Mouse (Mus musculus) forebrain, postnatal 0 days (tissue): ENCODE results near the gene Prps2. TPM values are rescaled to one million over a fixed set of nuclear protein-coding genes. Genes with fewer than 3 reads are reported as not detected.
"Not testable (repeated sequence)": the region's sequence is repeated elsewhere in the genome, so short reads cannot be mapped to it uniquely, and the experiment has no call there.

Source experiments
- ATAC-seq: fragments of 200-750 bp; cut with Nextera tagmentation; 2 replicates; pipeline ENCODE4 v1.8.0; 2017; ENCODE audit warnings: mild to moderate bottlenecking, moderate library complexity
- DNase-seq: peaks from one replicate; pipeline ENCODE4 v3.0.0-alpha.2; 2015
- H3K27ac ChIP-seq: fragments of 300-500 bp; sonication (generic); 2 replicates; pipeline ENCODE4 v1.5.1; 2014; ENCODE audit warnings: low read depth, mild to moderate bottlenecking, antibody characterized with exemption, low read length, moderate library complexity, mixed read lengths
- H3K27me3 ChIP-seq: fragments of 300-500 bp; sonication (generic); 2 replicates; pipeline ENCODE4 v1.6.1; 2014; ENCODE audit warnings: mild to moderate bottlenecking, low read length, mixed read lengths; ENCODE audit not compliant: insufficient read depth
- H3K36me3 ChIP-seq: fragments of 300-500 bp; sonication (generic); 2 replicates; pipeline ENCODE4 v1.6.1; 2014; ENCODE audit warnings: mild to moderate bottlenecking, moderate library complexity; ENCODE audit not compliant: insufficient read depth
- H3K4me1 ChIP-seq: fragments of 300-500 bp; sonication (generic); 2 replicates; pipeline ENCODE4 v1.6.1; 2014; ENCODE audit warnings: antibody characterized with exemption; ENCODE audit not compliant: insufficient read depth
- H3K4me2 ChIP-seq: fragments of 300-500 bp; sonication (generic); 2 replicates; pipeline ENCODE4 v1.6.1; 2014; ENCODE audit warnings: low read depth, mild to moderate bottlenecking, moderate library complexity
- H3K4me3 ChIP-seq: fragments of 300-500 bp; sonication (generic); 2 replicates; pipeline ENCODE4 v1.5.1; 2014; ENCODE audit warnings: low read depth, low read length, mixed read lengths
- H3K9ac ChIP-seq: fragments of 300-500 bp; sonication (generic); 2 replicates; pipeline ENCODE4 v1.6.1; 2014; ENCODE audit warnings: mild to moderate bottlenecking
- H3K9me3 ChIP-seq: fragments of 300-500 bp; sonication (generic); 2 replicates; pipeline ENCODE4 v1.6.1; 2016; ENCODE audit warnings: low read length
- CTCF ChIP-seq: sonication (generic); IDR thresholded peaks from 2 replicates; pipeline ENCODE4 v1.5.1; 2016; ENCODE audit warnings: antibody characterized with exemption, control low read depth, low read depth
- WGBS: fragments of 180-500 bp; shearing (Covaris S2); extraction: QIAGEN DNeasy Blood & Tissue Kit; methylation state at CpG from one replicate; pipeline ENCODE4 v1.1.7; 2014; 5-methylcytosine and 5-hydroxymethylcytosine counted together
- polyA plus RNA-seq: library from polyadenylated mRNA; unstranded; fragments of >200 nt; fragmentation: Nextera tagmentation; extraction: Ambion mirVana; gene quantifications from 2 replicates; pipeline ENCODE4 v1.2.1, GENCODE M21; 2015
- total RNA-seq: library from RNA; depleted of rRNA; stranded (reverse); fragments of >200 nt; gene quantifications from 2 replicates; pipeline ENCODE4 v1.2.3, GENCODE M21; 2014; rRNA removed

The Prps2 gene
- 11.5 and 13.5 TPM in 2 replicates for total RNA-seq
- polyA plus RNA-seq, result 8.6 and 11.7 TPM in 2 replicates

GRCm38 (mm10) chrX:167382047-167382853 lies at the start of gene Prps2:
Gene Prps2, minus strand, starts transcription at chrX:167382749.
- WGBS, result 25% methylated on average over 47 of the region's 47 CpGs
- no peak within 1 kb of the TSS for H3K27ac ChIP-seq
- peak; percentile 8; the same call in 1 of the 2 replicates for TF ChIP-seq CTCF

GRCm38 (mm10) chrX:167417654-167418053 lies 35.1 kb upstream of the Prps2 start:
- Histone ChIP-seq H3K9me3 (no peaks in the 10 kb centered on the region), H3K9ac (no peak overlapping the region), H3K27me3 (no peaks in the 10 kb centered on the region), H3K4me3 (no peak overlapping the region), H3K27ac (no peak overlapping the region), H3K4me1 (no peaks in the 10 kb centered on the region), H3K4me2 (no peak overlapping the region), H3K36me3 (no peaks in the 10 kb centered on the region)
- DNase-seq (no peak), ATAC-seq (no peak)
- no peak for TF ChIP-seq CTCF
- 67% methylated on average over 1 of the region's 1 CpGs for WGBS

More at GRCm38 (mm10) chrX:167382047-167382853, at the start of gene Prps2:
- Histone ChIP-seq H3K9ac (peak within 1 kb of the TSS; percentile 49), H3K9me3 (no peaks in the 10 kb centered on the region), H3K27me3 (no peaks in the 10 kb centered on the region), H3K4me1 (no peaks in the 10 kb centered on the region), H3K36me3 (no peaks in the 10 kb centered on the region), H3K4me2 (peak within 1 kb of the TSS; percentile 69), H3K4me3 (peak within 1 kb of the TSS; percentile 50)
- DNase-seq (peak; percentile 52), ATAC-seq (peak; percentile 94)

GRCm38 (mm10) chrX:167394940-167395339 lies 12.4 kb upstream of the Prps2 start:
- H3K4me2 ChIP-seq, result no peak overlapping the region
- H3K27ac ChIP-seq, result no peak overlapping the region
- no peaks in the 10 kb centered on the region for H3K4me1 ChIP-seq
- no peak overlapping the region for H3K4me3 ChIP-seq
- 46% methylated on average over 3 of the region's 3 CpGs for WGBS
- no peak for DNase-seq
- ATAC-seq, result no peak
- H3K9ac ChIP-seq, result no peak overlapping the region
- H3K27me3 ChIP-seq, result no peaks in the 10 kb centered on the region
- H3K36me3 ChIP-seq, result no peaks in the 10 kb centered on the region
- no peak for TF ChIP-seq CTCF
- no peaks in the 10 kb centered on the region for H3K9me3 ChIP-seq

GRCm38 (mm10) chrX:167386647-167387046 lies 4.1 kb upstream of the Prps2 start:
- Histone ChIP-seq H3K36me3 (no peaks in the 10 kb centered on the region), H3K4me3 (no peak overlapping the region), H3K9me3 (no peaks in the 10 kb centered on the region), H3K27ac (no peak overlapping the region), H3K4me2 (no peak overlapping the region), H3K4me1 (no peaks in the 10 kb centered on the region), H3K27me3 (no peaks in the 10 kb centered on the region), H3K9ac (no peak overlapping the region)
- no peak for ATAC-seq
- 48% methylated on average over 1 of the region's 1 CpGs for WGBS
- no peak for DNase-seq
- no peak for TF ChIP-seq CTCF

- peak overlapping the region; percentile 49 for H3K9ac ChIP-seq
- no peaks in the 10 kb centered on the region for H3K4me1 ChIP-seq
- no peak for DNase-seq
- H3K9me3 ChIP-seq, result no peaks in the 10 kb centered on the region
- H3K27me3 ChIP-seq, result no peaks in the 10 kb centered on the region
- peak overlapping the region; percentile 50 for H3K4me3 ChIP-seq
- TF ChIP-seq CTCF, result no peak
- peak overlapping the region; percentile 69 for H3K4me2 ChIP-seq
- no peaks in the 10 kb centered on the region for H3K36me3 ChIP-seq
- no peak overlapping the region for H3K27ac ChIP-seq
- no peak for ATAC-seq
- 43% methylated on average over 7 of the region's 7 CpGs for WGBS
Measured at GRCm38 (mm10) chrX:167382854-167383186, 271 bp upstream of the Prps2 start.

GRCm38 (mm10) chrX:167381583-167382046 lies 934 bp downstream of the Prps2 start:
- no peak for ATAC-seq
- no peak for TF ChIP-seq CTCF
- no peaks in the 10 kb centered on the region for H3K27me3 ChIP-seq
- DNase-seq, result no peak
- no peaks in the 10 kb centered on the region for H3K36me3 ChIP-seq
- H3K4me2 ChIP-seq, result peak overlapping the region; percentile 69
- peak overlapping the region; percentile 49; the same call in 1 of the 2 replicates for H3K9ac ChIP-seq
- H3K4me3 ChIP-seq, result peak overlapping the region; percentile 50
- H3K4me1 ChIP-seq, result no peaks in the 10 kb centered on the region
- 29% methylated on average over 18 of the region's 18 CpGs for WGBS
- no peak overlapping the region for H3K27ac ChIP-seq
- no peaks in the 10 kb centered on the region for H3K9me3 ChIP-seq

- Histone ChIP-seq H3K9me3 (no peaks in the 10 kb centered on the region), H3K36me3 (no peaks in the 10 kb centered on the region), H3K27ac (no peak overlapping the region), H3K4me1 (no peaks in the 10 kb centered on the region), H3K4me3 (no peak overlapping the region), H3K4me2 (no peak overlapping the region), H3K27me3 (no peaks in the 10 kb centered on the region), H3K9ac (no peak overlapping the region)
- no peak for TF ChIP-seq CTCF
- ATAC-seq (no peak), DNase-seq (no peak)
- WGBS, result 54% methylated on average over 4 of the region's 4 CpGs
Measured at GRCm38 (mm10) chrX:167380073-167380472, 2.5 kb downstream of the Prps2 start.

- DNase-seq, ATAC-seq, H3K27ac ChIP-seq, H3K4me1 ChIP-seq, H3K36me3 ChIP-seq, H3K9me3 ChIP-seq, H3K27me3 ChIP-seq, H3K4me3 ChIP-seq, H3K4me2 ChIP-seq, H3K9ac ChIP-seq: not testable (repeated sequence)
- WGBS, result 94% methylated on average over 3 of the region's 3 CpGs
Measured at GRCm38 (mm10) chrX:167361231-167361630, 21.3 kb downstream of the Prps2 start.
